Mouse (Mus musculus) forebrain, postnatal 0 days (tissue): ENCODE data around the gene Zc3h4. TPM values are rescaled to one million over a fixed set of nuclear protein-coding genes. Genes with fewer than 3 reads are reported as not detected.
"Not testable (repeated sequence)": the region's sequence is repeated elsewhere in the genome, so short reads cannot be mapped to it uniquely, and the experiment has no call there.

Experiments used
- ATAC-seq: fragments of 200-750 bp; cut with Nextera tagmentation; 2 replicates; pipeline ENCODE4 v1.8.0; 2017; ENCODE audit warnings: mild to moderate bottlenecking, moderate library complexity
- DNase-seq: peaks from one replicate; pipeline ENCODE4 v3.0.0-alpha.2; 2015
- H3K27ac ChIP-seq: fragments of 300-500 bp; sonication (generic); 2 replicates; pipeline ENCODE4 v1.5.1; 2014; ENCODE audit warnings: low read depth, mild to moderate bottlenecking, antibody characterized with exemption, low read length, moderate library complexity, mixed read lengths
- H3K27me3 ChIP-seq: fragments of 300-500 bp; sonication (generic); 2 replicates; pipeline ENCODE4 v1.6.1; 2014; ENCODE audit warnings: mild to moderate bottlenecking, low read length, mixed read lengths; ENCODE audit not compliant: insufficient read depth
- H3K36me3 ChIP-seq: fragments of 300-500 bp; sonication (generic); 2 replicates; pipeline ENCODE4 v1.6.1; 2014; ENCODE audit warnings: mild to moderate bottlenecking, moderate library complexity; ENCODE audit not compliant: insufficient read depth
- H3K4me1 ChIP-seq: fragments of 300-500 bp; sonication (generic); 2 replicates; pipeline ENCODE4 v1.6.1; 2014; ENCODE audit warnings: antibody characterized with exemption; ENCODE audit not compliant: insufficient read depth
- H3K4me2 ChIP-seq: fragments of 300-500 bp; sonication (generic); 2 replicates; pipeline ENCODE4 v1.6.1; 2014; ENCODE audit warnings: low read depth, mild to moderate bottlenecking, moderate library complexity
- H3K4me3 ChIP-seq: fragments of 300-500 bp; sonication (generic); 2 replicates; pipeline ENCODE4 v1.5.1; 2014; ENCODE audit warnings: low read depth, low read length, mixed read lengths
- H3K9ac ChIP-seq: fragments of 300-500 bp; sonication (generic); 2 replicates; pipeline ENCODE4 v1.6.1; 2014; ENCODE audit warnings: mild to moderate bottlenecking
- H3K9me3 ChIP-seq: fragments of 300-500 bp; sonication (generic); 2 replicates; pipeline ENCODE4 v1.6.1; 2016; ENCODE audit warnings: low read length
- CTCF ChIP-seq: sonication (generic); IDR thresholded peaks from 2 replicates; pipeline ENCODE4 v1.5.1; 2016; ENCODE audit warnings: antibody characterized with exemption, control low read depth, low read depth
- WGBS: fragments of 180-500 bp; shearing (Covaris S2); extraction: QIAGEN DNeasy Blood & Tissue Kit; methylation state at CpG from one replicate; pipeline ENCODE4 v1.1.7; 2014; 5-methylcytosine and 5-hydroxymethylcytosine counted together
- polyA plus RNA-seq: library from polyadenylated mRNA; unstranded; fragments of >200 nt; fragmentation: Nextera tagmentation; extraction: Ambion mirVana; gene quantifications from 2 replicates; pipeline ENCODE4 v1.2.1, GENCODE M21; 2015
- total RNA-seq: library from RNA; depleted of rRNA; stranded (reverse); fragments of >200 nt; gene quantifications from 2 replicates; pipeline ENCODE4 v1.2.3, GENCODE M21; 2014

Zc3h4 gene
- total and polyA plus RNA-seq, 2 experiments from 2014 or later, result 11.0 to 57.5 TPM

GRCm38 (mm10) chr7:16366669-16367068 is 34.0 kb upstream of the Zc3h4 start:
- Histone ChIP-seq H3K27ac (no peak overlapping the region), H3K4me1 (no peaks in the 10 kb centered on the region), H3K27me3 (no peaks in the 10 kb centered on the region), H3K4me3 (no peak overlapping the region), H3K36me3 (peaks cover 51% of the 10 kb centered on the region), H3K4me2 (no peak overlapping the region), H3K9ac (no peak overlapping the region), H3K9me3 (no peaks in the 10 kb centered on the region)
- DNase-seq (no peak), ATAC-seq (no peak)
- TF ChIP-seq CTCF, result no peak
- whole genome bisulfite sequencing, result 80% methylated on average over 4 of the region's 4 CpGs

GRCm38 (mm10) chr7:16368835-16369234 is 31.9 kb upstream of the Zc3h4 start:
- no peak for ATAC-seq
- no peaks in the 10 kb centered on the region for H3K27me3 ChIP-seq
- TF ChIP-seq CTCF, result no peak
- H3K4me1 ChIP-seq, result no peaks in the 10 kb centered on the region
- peaks cover 47% of the 10 kb centered on the region for H3K36me3 ChIP-seq
- no peak overlapping the region for H3K9ac ChIP-seq
- no peaks in the 10 kb centered on the region for H3K9me3 ChIP-seq
- no peak overlapping the region for H3K27ac ChIP-seq
- H3K4me2 ChIP-seq, result no peak overlapping the region
- WGBS, result 91% methylated on average over 2 of the region's 2 CpGs
- DNase-seq, result no peak
- no peak overlapping the region for H3K4me3 ChIP-seq

- H3K36me3 ChIP-seq, result peaks cover 49% of the 10 kb centered on the region
- TF ChIP-seq CTCF, result no peak
- no peak overlapping the region for H3K27ac ChIP-seq
- no peak for ATAC-seq
- 98% methylated on average over 2 of the region's 2 CpGs for WGBS
- no peaks in the 10 kb centered on the region for H3K4me1 ChIP-seq
- no peak overlapping the region for H3K9ac ChIP-seq
- H3K4me3 ChIP-seq, result no peak overlapping the region
- H3K4me2 ChIP-seq, result no peak overlapping the region
- no peaks in the 10 kb centered on the region for H3K9me3 ChIP-seq
- H3K27me3 ChIP-seq, result no peaks in the 10 kb centered on the region
- no peak for DNase-seq
Measured at GRCm38 (mm10) chr7:16370596-16370995, 30.1 kb upstream of the Zc3h4 start.

GRCm38 (mm10) chr7:16373719-16374118 is 27.0 kb upstream of the Zc3h4 start:
- peaks cover 47% of the 10 kb centered on the region for H3K36me3 ChIP-seq
- no peak overlapping the region for H3K4me2 ChIP-seq
- H3K4me3 ChIP-seq, result no peak overlapping the region
- WGBS, result 64% methylated on average over 2 of the region's 2 CpGs
- no peak overlapping the region for H3K9ac ChIP-seq
- DNase-seq, result peak; percentile 39
- ATAC-seq, result peak; percentile 60; the same call in 1 of the 2 replicates
- TF ChIP-seq CTCF, result peak; percentile 60
- H3K9me3 ChIP-seq, result no peaks in the 10 kb centered on the region
- no peaks in the 10 kb centered on the region for H3K27me3 ChIP-seq
- no peaks in the 10 kb centered on the region for H3K4me1 ChIP-seq
- H3K27ac ChIP-seq, result no peak overlapping the region

GRCm38 (mm10) chr7:16374989-16375388 is 25.7 kb upstream of the Zc3h4 start:
- Histone ChIP-seq H3K4me3 (no peak overlapping the region), H3K27ac (no peak overlapping the region), H3K27me3 (no peaks in the 10 kb centered on the region), H3K9me3 (no peaks in the 10 kb centered on the region), H3K36me3 (peaks cover 40% of the 10 kb centered on the region), H3K4me1 (no peaks in the 10 kb centered on the region), H3K9ac (no peak overlapping the region), H3K4me2 (no peak overlapping the region)
- DNase-seq, result no peak
- ATAC-seq, result no peak
- TF ChIP-seq CTCF, result no peak
- WGBS, result 92% methylated on average over 5 of the region's 5 CpGs

- Histone ChIP-seq H3K9ac (no peak overlapping the region), H3K27me3 (no peaks in the 10 kb centered on the region), H3K4me1 (no peaks in the 10 kb centered on the region), H3K36me3 (peaks cover 33% of the 10 kb centered on the region), H3K4me3 (no peak overlapping the region), H3K9me3 (no peaks in the 10 kb centered on the region), H3K27ac (no peak overlapping the region), H3K4me2 (no peak overlapping the region)
- ATAC-seq, result no peak
- WGBS, result 91% methylated on average over 1 of the region's 1 CpGs
- peak; percentile 25 for DNase-seq
- peak; percentile 49 for TF ChIP-seq CTCF
Measured at GRCm38 (mm10) chr7:16376505-16376904, 24.2 kb upstream of the Zc3h4 start.

- Histone ChIP-seq H3K9ac (peak within 1 kb of the TSS; percentile 91), H3K36me3 (peaks cover 5% of the 10 kb centered on the region; the same call in 1 of the 2 replicates), H3K27ac (peak within 1 kb of the TSS; percentile 80), H3K4me2 (peak within 1 kb of the TSS; percentile 82), H3K4me3 (peak within 1 kb of the TSS; percentile 93), H3K4me1 (peaks cover 13% of the 10 kb centered on the region), H3K9me3 (no peaks in the 10 kb centered on the region), H3K27me3 (no peaks in the 10 kb centered on the region)
- no peak for TF ChIP-seq CTCF
- peak; percentile 98 for DNase-seq
- 1% methylated on average over 58 of the region's 58 CpGs for WGBS
- peak; percentile 96 for ATAC-seq
Measured at GRCm38 (mm10) chr7:16387160-16388041, 13.3 kb upstream of the Zc3h4 start, which contains the start of gene Sae1. Sae1 (minus strand) TSS chr7:16387806.

GRCm38 (mm10) chr7:16389942-16390341 is 10.8 kb upstream of the Zc3h4 start:
- not testable (repeated sequence) for H3K36me3 ChIP-seq, ATAC-seq, H3K4me3 ChIP-seq, H3K9me3 ChIP-seq, H3K9ac ChIP-seq, H3K27ac ChIP-seq, H3K4me2 ChIP-seq, DNase-seq, H3K27me3 ChIP-seq
- WGBS, result 88% methylated on average over 2 of the region's 2 CpGs
- H3K4me1 ChIP-seq, result peaks cover 13% of the 10 kb centered on the region
